Mouse (Mus musculus) urinary bladder, adult 2 months (tissue): ENCODE data around the gene Bmp6. TPM values are rescaled to one million over a fixed set of nuclear protein-coding genes. Genes with fewer than 3 reads are reported as not detected.

Source experiments
- DNase-seq: peaks from one replicate; pipeline ENCODE4 v3.0.0; 2022; ENCODE audit warnings: low spot score
- polyA plus RNA-seq: library from polyadenylated mRNA; depleted of rRNA; stranded (reverse); fragments of >200 nt; gene quantifications from 2 replicates; pipeline ENCODE4 v1.2.3, GENCODE M21; 2012

Bmp6 gene
- polyA plus RNA-seq, 1 experiment, result 20.0 TPM

GRCm38 (mm10) chr13:38353420-38354255, 8.7 kb downstream of the Bmp6 start:
- DNase-seq, result no peak

GRCm38 (mm10) chr13:38354284-38354683, 9.4 kb downstream of the Bmp6 start:
- no peak for DNase-seq

DNA sequence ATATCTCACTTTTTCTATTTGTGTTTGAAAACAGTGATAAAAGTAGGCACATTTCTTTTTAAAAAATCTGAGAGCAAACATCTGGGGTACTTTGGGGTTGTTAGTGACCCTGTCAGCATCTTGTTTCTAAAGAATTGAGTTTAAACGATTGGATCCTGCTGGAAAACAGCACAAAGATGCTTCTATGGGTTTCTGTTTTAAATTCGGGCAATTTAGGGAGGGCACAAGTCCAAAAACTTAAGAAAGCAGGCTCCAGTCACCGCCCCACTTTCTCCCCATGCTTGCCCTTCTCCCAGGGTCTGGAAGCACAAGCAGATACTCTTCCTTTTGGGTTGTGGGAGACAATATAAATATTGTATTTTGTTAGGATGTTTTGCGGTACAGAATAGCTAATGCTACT, 14.1 kb downstream of the Bmp6 start:
- DNase-seq, result no peak

GRCm38 (mm10) chr13:38362751-38363150, 17.8 kb downstream of the Bmp6 start:
- DNase-seq, result no peak

DNA sequence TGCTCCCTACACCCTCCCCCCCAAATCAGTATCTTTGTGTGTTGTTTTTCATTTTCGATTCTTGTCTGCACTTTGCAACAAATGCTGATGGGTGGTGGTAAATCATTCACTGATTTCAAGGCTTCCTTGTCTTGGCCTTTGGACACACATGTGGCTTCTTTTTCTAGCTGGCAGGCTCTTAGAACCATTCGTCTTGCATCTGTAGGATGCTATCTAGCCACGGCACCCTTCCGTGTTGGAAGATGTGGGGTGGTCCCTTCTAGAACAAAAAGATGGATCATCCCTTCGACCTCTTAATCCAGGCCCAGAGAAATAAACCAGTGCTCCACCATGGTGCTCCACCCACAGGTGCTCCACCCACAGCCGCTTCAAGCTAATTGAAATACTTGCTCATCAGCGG, 19.0 kb downstream of the Bmp6 start:
- DNase-seq, result no peak

DNA sequence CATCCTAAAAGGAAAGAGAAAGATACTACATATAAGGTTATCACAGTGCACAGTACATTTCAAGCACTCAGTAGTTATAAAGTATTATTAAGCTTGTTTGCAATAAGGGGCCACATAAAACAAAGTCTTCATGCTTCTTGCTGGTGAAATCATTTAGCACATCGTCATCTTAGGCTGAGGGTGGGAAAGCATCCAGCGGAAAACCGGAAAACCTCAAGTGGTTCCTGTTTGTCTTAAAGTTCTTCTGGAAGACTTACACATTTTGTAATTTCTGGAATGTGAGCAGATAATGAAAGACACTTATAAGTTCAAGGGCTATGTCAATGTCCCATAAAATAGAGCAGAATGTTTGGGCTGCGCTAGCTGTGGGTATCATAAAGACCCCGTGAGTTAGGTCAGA, 24.7 kb downstream of the Bmp6 start:
- DNase-seq, result no peak

DNA sequence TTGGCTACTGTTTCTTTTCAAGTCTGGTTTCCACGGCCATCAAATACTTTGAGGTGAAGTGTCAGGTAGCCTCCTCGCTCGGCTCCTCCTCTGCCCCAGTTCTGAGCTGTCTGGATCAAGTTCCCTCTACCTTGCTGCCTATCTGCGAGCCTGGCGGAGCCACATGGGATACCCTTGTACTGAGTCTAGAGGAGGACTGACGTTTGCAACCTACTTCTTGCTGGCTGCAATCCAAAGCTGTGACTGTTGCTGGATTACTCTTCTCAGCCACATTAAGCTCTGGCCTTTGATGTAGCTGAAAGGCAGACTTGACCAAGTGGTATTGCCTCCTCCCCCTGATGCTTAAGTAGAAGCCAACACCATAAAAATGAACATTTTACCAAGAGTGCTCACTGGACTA, 31.2 kb downstream of the Bmp6 start:
- DNase-seq, result no peak

DNA sequence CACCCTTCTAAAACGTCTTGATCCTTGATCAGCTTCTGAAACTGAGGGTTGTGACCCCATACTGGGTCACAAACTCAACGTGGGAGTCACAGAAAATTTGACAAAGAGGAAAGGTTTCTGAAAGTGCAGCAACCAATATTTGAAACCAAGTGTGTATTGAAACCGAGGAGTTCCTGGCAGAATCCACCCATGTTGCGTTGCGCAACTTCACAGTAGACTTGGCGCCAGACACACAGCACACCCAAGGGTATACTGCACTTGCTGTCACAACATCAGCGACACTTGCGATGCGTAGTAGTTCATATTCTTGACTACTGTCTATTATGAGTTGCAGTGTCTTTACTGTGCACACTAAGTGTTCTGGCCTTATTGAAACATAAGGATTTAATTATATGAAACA, 32.4 kb downstream of the Bmp6 start:
- no peak for DNase-seq

- no peak for DNase-seq
Observed at GRCm38 (mm10) chr13:38379806-38380205, 34.9 kb downstream of the Bmp6 start.

DNA sequence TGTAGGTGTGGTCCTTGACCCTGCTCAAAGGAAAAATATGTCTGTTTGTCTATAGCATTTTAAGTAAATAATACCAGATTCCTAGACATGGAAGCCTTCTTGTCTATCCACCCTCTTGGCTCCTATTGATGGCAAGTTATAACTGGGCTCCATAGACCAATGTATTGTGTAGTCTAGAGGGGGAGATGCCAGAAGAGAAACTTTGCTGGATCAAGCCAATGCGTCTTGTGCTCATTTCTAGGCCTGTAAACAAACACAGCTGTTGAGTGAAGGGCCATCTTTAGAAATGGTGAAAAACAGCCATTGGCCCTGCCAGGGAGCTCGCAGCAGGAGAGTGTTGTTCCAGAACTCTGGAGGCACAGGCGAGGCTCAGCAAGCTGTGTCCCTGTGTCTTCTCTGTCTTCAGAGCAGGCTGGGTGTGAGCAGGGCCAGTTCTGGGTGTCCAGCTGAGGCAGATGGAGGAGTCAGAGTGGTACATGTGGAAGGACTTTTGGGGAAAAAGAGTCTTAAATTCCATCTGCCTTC, 41.2 kb downstream of the Bmp6 start:
- no peak for DNase-seq

GRCm38 (mm10) chr13:38387453-38388040, 42.6 kb downstream of the Bmp6 start:
- no peak for DNase-seq

- no peak for DNase-seq
Observed at GRCm38 (mm10) chr13:38393444-38393843, 48.5 kb downstream of the Bmp6 start.

DNA sequence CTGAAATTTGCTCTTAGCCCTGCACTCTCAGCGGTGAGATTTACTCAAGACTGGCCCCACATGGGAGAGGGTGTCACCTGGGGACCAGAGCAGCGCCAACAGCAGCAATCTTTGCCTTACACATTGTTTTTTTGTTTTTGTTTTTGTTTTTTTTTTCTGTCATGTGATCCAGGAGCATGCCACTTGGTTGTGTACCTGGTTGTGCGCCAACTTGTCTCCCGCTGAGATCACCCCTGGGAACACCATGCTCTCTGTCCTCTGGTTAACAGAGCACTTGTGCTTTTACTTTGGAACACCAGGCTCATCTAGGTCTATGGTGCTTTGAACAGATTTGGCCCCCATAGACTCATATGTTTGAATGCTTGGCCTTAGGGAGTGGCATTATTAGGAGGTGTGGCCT, 50.1 kb downstream of the Bmp6 start:
- no peak for DNase-seq

- DNase-seq, result no peak
Observed at GRCm38 (mm10) chr13:38397007-38397545, 52.2 kb downstream of the Bmp6 start.

DNA sequence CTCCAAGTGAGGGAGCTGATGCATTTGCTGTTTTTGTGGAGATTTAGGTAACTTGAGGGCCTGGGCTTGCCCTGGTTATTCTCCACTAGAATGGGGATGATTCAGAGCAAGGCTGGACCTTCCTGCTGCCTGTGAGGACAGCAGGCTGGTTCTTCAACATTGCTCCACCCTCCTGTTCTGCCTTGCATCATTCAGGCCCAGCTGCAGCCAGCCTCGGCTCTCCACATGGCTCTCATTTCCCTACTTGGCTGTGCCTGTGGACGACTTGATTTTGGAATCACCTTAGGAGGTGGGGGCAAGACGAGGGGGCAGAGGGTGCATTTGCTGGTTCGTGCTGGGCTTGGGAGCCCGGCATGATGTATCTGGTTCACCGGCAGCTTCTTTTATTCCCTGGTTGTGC, 53.8 kb downstream of the Bmp6 start:
- no peak for DNase-seq

DNA sequence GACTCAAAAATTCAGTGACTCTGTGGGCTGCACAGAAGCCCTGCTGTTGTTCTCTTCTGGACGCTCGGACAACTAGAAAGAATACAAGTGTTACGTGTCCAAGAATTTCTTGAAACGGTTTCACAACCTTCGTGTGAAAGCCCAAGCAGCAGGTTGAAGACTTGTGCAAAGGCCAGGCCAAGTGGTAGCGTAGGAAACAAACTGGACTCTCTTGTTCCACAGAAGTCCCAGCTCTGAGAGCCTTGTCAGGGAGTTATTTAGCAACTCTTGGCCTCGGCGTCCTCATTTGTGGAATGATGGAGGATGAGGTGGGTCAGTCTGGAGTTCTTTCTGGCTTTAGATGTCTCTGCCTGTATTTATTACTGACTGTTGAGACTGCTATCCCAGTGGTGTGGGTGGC, 55.8 kb downstream of the Bmp6 start:
- no peak for DNase-seq

DNA sequence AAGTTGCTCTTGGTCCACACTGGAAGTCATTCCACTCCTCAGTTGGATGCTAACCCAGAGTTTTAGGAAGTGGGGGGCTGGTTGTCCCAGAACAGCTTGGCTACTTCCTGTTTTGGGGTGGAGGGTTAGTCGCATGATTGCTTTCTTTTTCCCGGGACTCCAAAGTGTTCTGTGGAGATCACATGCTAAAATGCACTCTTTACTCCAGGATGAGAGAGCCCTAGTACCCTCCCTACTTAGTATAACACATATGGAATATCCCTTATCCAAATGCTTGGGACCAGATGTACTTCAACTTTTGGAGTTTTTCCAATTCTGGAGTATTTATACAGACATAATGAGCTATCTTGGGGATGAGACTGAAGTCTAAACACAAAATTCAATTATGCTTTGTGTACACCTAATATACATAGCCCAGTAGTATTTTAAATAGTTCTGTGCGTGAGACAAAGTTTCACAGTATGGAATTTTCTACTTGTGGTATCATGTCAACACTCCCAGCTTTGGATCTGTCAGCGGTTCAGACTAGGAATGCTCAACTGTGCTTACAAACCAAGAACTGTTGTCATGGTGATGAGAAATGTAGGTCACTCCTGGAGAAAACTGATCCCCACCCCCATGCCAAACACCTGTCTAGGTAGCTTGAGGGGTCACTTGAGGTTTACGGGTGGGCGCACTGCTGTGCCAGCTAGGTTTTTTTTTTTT, 62.9 kb downstream of the Bmp6 start:
- no peak for DNase-seq

DNA sequence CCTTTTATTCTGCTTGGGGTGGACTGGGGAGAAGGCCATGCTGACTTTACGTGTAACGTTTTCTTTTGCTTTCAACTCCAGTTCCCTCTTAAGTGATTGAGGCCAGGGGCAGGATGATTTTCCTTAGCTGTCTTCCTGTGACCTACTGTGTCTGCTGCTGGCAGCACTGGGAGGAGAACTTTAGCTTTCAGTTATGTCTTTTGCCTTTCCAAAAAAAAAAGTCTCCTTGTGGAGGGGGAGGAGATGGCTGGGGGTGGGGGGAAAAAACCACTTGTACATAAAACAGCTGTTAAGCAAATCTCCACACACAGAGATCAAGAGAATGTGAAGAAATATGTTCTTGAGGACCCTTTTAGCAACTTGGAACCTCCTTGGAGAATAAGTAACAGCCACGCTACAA, 63.7 kb downstream of the Bmp6 start:
- DNase-seq, result no peak

DNA sequence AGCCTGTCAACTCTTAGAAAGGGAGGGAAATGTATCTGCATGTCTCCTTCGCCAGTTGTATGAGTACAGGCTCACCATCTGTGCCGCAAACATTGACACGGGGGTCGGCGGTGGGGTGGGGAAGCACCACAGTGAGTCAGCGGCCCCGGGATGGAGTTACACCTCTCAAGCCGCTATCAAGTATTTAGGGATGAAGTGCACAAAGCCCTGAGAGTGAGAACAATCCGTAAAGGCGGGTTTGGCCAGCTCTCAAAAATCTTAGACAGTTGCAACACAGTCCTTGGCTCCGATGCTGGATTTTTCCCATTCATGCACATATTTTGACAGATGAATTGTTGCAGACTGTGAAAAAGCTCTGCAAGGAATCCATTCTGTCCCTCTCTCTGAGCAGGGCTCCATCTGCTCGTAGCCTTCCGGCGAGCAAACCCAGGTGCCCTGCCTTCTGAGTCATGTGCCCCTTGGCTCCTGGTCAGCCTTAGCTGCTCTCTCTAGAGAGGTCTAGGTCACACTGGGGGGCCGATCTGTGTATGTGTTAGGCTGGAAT, 65.5 kb downstream of the Bmp6 start:
- peak; percentile 24 for DNase-seq

- DNase-seq, result no peak
Observed at GRCm38 (mm10) chr13:38419781-38420180, 74.9 kb downstream of the Bmp6 start.

DNA sequence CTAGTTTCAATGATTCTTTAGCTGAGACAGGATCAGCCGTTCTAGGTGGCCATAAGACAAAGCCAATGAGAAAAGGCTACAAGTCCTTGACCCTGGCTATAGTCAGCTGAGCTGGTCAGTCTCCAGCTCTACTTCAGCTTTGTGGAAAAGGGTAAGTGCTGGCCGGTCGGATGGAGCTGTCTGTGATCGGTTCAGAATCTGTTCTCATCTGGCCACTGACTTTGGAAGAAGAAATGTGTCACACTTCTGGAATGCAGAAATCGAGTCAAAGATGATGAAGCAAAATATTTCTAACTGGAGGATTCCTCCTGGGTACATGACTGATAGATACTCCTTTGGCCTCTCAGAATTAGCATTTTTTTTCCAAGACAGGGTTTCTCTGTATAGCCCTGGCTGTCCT, 77.6 kb downstream of the Bmp6 start:
- no peak for DNase-seq

- DNase-seq, result no peak
Observed at GRCm38 (mm10) chr13:38425294-38425693, 80.4 kb downstream of the Bmp6 start.
